Mouse (Mus musculus) neural tube, embryonic 12.5 days (tissue): ENCODE results near the gene Myh6. TPM values are rescaled to one million over a fixed set of nuclear protein-coding genes. Genes with fewer than 3 reads are reported as not detected.
"Not testable (repeated sequence)": the region's sequence is repeated elsewhere in the genome, so short reads cannot be mapped to it uniquely, and the experiment has no call there.

Experiments used
- ATAC-seq: fragments of 200-750 bp; cut with Nextera tagmentation; 2 replicates; pipeline ENCODE4 v1.8.0; 2017; ENCODE audit warnings: low read depth, mild to moderate bottlenecking, moderate TSS enrichment, moderate library complexity; ENCODE audit not compliant: low FRiP score
- H3K27ac ChIP-seq: fragments of 300-500 bp; sonication (generic); 2 replicates; pipeline ENCODE4 v1.5.1; 2016
- H3K27me3 ChIP-seq: fragments of 300-500 bp; sonication (generic); replicated peaks from 2 replicates; pipeline ENCODE4 v1.6.1; 2016; ENCODE audit warnings: mild to moderate bottlenecking
- H3K36me3 ChIP-seq: fragments of 300-500 bp; sonication (generic); 2 replicates; pipeline ENCODE4 v1.6.1; 2016; ENCODE audit warnings: mild to moderate bottlenecking
- H3K4me1 ChIP-seq: fragments of 300-500 bp; sonication (generic); 2 replicates; pipeline ENCODE4 v1.6.1; 2016
- H3K4me2 ChIP-seq: fragments of 300-500 bp; sonication (generic); replicated peaks from 2 replicates; pipeline ENCODE4 v1.6.1; 2016; ENCODE audit warnings: mild to moderate bottlenecking
- H3K4me3 ChIP-seq: fragments of 300-500 bp; sonication (generic); 2 replicates; pipeline ENCODE4 v1.5.1; 2016
- H3K9ac ChIP-seq: fragments of 300-500 bp; sonication (generic); 2 replicates; pipeline ENCODE4 v1.6.1; 2016; ENCODE audit warnings: mild to moderate bottlenecking
- H3K9me3 ChIP-seq: fragments of 300-500 bp; sonication (generic); 2 replicates; pipeline ENCODE4 v1.6.1; 2016; ENCODE audit warnings: mild to moderate bottlenecking
- WGBS: fragments of 180-500 bp; shearing (Covaris S2); methylation state at CpG from one replicate; pipeline ENCODE4 v1.1.7; 2016; 5-methylcytosine and 5-hydroxymethylcytosine counted together
- polyA plus RNA-seq: library from polyadenylated mRNA; unstranded; fragments of >200 nt; fragmentation: Nextera tagmentation; extraction: Ambion mirVana; gene quantifications from 2 replicates; pipeline ENCODE4 v1.2.1, GENCODE M21; 2016

Myh6 gene
- polyA plus RNA-seq, 1 experiment from 2014 or later, result 2.9 TPM

DNA sequence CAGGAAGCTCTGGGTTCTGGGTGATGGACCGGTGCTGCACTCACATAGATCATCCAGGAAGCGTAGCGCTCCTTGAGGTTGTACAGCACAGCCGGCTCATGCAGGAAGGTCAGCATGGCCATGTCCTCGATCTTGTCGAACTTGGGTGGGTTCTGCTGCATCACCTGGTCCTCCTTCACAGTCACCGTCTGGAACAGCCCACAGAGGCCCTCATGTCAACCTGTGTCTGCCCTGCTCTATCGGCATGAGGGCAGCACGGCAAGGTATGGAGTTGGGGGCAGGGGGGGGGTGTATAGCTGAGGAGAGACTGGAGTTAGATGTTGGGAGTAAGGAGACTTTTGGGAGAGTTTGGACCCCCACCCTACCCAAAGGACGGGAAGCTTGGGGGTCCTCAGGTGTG lies 25.5 kb upstream of the Myh6 start:
- WGBS, result 94% methylated on average over 10 of the region's 10 CpGs
- Histone ChIP-seq H3K9ac (no peak overlapping the region), H3K36me3 (no peaks in the 10 kb centered on the region), H3K9me3 (no peaks in the 10 kb centered on the region), H3K27ac (no peak overlapping the region), H3K27me3 (no peaks in the 10 kb centered on the region), H3K4me3 (no peak overlapping the region), H3K4me1 (peaks cover 11% of the 10 kb centered on the region; the same call in 1 of the 2 replicates), H3K4me2 (no peak overlapping the region)
- no peak for ATAC-seq

DNA sequence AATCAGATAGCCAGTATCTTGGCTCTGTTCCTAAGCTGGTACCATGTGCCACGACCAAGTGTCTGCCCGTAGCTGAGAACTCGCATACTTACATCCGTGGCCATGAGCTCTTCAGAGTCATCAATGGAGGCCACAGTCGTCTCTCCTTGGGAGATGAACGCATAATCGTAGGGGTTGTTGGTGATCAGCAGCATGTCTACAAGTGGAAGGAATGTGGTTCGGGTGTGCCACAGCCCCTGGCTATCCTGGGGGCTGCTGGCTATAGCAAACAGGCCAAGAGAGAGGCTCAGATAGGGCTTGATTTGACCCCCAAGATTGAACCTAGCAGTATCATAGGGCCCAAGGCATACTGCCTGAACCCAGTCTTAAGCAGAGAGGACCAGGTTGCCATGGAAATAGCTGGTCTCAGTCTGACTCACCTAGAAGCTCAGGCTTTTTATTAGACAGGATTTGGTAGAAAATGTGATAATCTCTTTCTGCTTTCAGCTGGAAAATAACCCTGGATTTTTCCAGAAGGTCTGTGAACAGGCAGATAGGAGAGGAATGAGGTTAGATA lies 23.2 kb upstream of the Myh6 start:
- Histone ChIP-seq H3K27ac (no peak overlapping the region), H3K36me3 (no peaks in the 10 kb centered on the region), H3K4me2 (no peak overlapping the region), H3K4me1 (peaks cover 6% of the 10 kb centered on the region; the same call in 1 of the 2 replicates), H3K9me3 (no peaks in the 10 kb centered on the region), H3K9ac (no peak overlapping the region), H3K27me3 (no peaks in the 10 kb centered on the region), H3K4me3 (no peak overlapping the region)
- 89% methylated on average over 8 of the region's 8 CpGs for WGBS
- ATAC-seq, result no peak

DNA sequence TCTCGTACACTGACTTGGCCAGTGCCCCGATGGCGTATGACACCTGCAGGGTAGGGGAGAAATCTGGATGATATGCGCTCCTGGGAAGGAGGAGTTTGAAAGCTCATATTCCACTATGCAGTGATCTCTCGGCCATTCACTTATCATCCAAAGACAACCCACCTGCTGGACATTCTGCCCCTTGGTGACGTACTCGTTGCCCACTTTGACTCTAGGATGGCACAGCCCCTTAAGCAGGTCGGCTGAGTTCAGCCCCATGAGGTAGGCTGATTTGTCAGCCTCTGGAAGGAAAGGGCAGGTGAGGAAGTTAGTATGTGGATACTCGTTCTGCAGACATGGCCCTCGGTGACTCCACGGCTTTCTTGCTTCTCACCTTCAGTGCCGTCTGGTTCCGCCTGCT lies 22.2 kb upstream of the Myh6 start:
- no peaks in the 10 kb centered on the region for H3K27me3 ChIP-seq
- no peak overlapping the region for H3K4me3 ChIP-seq
- H3K4me1 ChIP-seq, result no peaks in the 10 kb centered on the region
- no peak overlapping the region for H3K4me2 ChIP-seq
- no peak overlapping the region for H3K27ac ChIP-seq
- no peaks in the 10 kb centered on the region for H3K9me3 ChIP-seq
- no peaks in the 10 kb centered on the region for H3K36me3 ChIP-seq
- 92% methylated on average over 13 of the region's 13 CpGs for WGBS
- H3K9ac ChIP-seq, result no peak overlapping the region
- no peak for ATAC-seq

DNA sequence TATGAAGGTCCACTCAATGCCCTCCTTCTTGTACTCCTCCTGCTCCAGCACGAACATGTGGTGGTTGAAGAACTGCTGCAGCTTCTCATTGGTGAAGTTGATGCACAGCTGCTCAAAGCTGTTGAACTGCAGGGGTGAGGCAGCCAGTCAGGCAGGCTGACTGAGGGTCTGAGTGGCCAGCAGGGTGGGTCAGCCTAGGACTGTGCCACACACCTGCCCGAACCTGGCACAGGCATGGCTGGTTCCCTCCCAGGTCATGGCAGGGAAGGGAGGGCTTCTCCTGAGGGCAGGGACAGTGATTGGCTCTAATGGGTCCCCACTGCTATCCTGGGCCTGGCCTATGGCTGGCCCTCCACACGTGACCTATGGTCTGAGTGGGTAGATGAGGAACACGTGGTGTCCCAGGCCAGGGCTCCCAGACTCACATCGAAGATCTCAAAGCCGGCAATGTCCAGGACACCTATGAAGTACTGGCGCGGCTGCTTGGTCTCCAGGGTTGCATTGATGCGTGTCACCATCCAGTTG lies 21.7 kb upstream of the Myh6 start:
- not testable (repeated sequence) for H3K27me3 ChIP-seq, H3K4me1 ChIP-seq, ATAC-seq, H3K9me3 ChIP-seq, H3K36me3 ChIP-seq, H3K27ac ChIP-seq, H3K4me2 ChIP-seq, H3K9ac ChIP-seq, H3K4me3 ChIP-seq
- WGBS, result 88% methylated on average over 9 of the region's 9 CpGs

DNA sequence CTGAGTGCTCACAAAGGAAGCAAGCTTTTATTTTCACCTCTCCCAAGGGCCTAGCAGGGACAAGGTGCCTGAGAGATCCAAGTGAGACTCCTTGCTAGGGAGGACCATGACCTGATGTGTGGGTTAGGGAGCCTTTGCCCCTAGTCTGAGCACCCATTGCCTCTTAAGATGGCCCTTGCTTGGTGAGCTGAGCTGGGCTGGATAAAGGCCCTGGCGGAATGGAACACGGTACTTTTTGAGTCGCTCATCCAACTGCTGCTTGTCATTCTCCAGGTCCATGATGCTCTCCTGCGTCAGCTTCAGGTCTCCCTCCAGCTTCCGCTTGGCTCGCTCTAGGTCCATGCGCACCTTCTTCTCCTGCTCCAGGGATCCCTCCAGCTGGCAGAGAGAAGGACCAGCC lies 15.2 kb upstream of the Myh6 start:
- WGBS, result 95% methylated on average over 7 of the region's 7 CpGs
- H3K36me3 ChIP-seq, result no peaks in the 10 kb centered on the region
- H3K9me3 ChIP-seq, result no peaks in the 10 kb centered on the region
- H3K27me3 ChIP-seq, result no peaks in the 10 kb centered on the region
- H3K9ac ChIP-seq, result no peak overlapping the region
- H3K27ac ChIP-seq, result no peak overlapping the region
- H3K4me1 ChIP-seq, result no peaks in the 10 kb centered on the region
- no peak overlapping the region for H3K4me3 ChIP-seq
- H3K4me2 ChIP-seq, result no peak overlapping the region
- no peak for ATAC-seq

DNA sequence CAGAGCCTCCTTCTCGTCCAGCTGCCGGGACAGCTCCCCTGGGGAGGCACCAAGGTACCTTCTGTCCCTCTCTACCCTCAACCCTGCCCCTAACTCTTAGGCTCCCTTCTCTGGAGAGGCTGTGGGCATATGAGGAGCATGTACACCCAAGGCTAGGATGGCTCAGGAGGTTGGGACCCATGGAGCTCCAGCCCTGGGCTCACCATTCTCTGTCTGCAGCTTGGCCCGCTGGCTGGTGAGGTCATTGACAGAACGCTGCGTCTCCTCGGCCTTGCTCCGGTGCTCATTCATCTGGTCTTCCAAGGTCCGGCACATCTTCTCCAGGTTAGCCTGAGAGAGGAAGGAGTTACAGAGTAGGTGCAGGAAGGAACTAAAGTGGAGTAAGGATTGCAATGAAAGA lies 11.9 kb upstream of the Myh6 start:
- no peak for ATAC-seq
- WGBS, result 89% methylated on average over 8 of the region's 8 CpGs

DNA sequence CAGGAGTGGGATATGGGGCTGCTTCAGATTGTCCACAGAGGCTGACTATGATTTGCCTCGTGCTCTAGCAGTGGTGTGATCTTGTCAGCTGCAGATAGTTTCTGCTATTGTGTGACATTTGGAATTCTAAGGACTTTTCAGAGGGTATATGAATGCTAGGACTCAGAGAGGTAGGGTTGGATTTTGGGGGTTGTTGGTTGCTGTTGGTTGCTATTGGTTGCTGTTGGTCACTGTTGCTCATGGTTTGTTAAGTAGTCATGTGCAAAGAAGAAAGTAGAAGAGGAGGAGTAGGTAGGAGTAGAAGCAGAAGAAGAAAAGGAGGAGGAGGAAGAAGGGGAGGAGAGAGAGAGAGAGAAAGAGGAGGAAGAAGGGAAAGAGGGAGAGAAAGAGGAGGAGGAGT lies 9.9 kb upstream of the Myh6 start, which contains the start of gene Gm17428:
Gene Gm17428 (plus strand): TSS at position 301 of the 400 bp plus-strand sequence.
- H3K27me3 ChIP-seq, result no peaks in the 10 kb centered on the region
- H3K4me2 ChIP-seq, result no peak within 1 kb of the TSS
- peaks cover 9% of the 10 kb centered on the region; the same call in 1 of the 2 replicates for H3K4me1 ChIP-seq
- H3K27ac ChIP-seq, result no peak within 1 kb of the TSS
- H3K9me3 ChIP-seq, result no peaks in the 10 kb centered on the region
- H3K36me3 ChIP-seq, result no peaks in the 10 kb centered on the region
- no peak within 1 kb of the TSS for H3K9ac ChIP-seq
- 91% methylated on average over 1 of the region's 1 CpGs for WGBS
- no peak for ATAC-seq
- no peak within 1 kb of the TSS for H3K4me3 ChIP-seq

More for the DNA sequence above, 11.9 kb upstream of the Myh6 start:
- Histone ChIP-seq H3K27ac (no peak overlapping the region), H3K9me3 (no peaks in the 10 kb centered on the region), H3K4me1 (peaks cover 9% of the 10 kb centered on the region; the same call in 1 of the 2 replicates), H3K36me3 (no peaks in the 10 kb centered on the region), H3K4me2 (no peak overlapping the region), H3K4me3 (no peak overlapping the region), H3K9ac (no peak overlapping the region), H3K27me3 (no peaks in the 10 kb centered on the region)

DNA sequence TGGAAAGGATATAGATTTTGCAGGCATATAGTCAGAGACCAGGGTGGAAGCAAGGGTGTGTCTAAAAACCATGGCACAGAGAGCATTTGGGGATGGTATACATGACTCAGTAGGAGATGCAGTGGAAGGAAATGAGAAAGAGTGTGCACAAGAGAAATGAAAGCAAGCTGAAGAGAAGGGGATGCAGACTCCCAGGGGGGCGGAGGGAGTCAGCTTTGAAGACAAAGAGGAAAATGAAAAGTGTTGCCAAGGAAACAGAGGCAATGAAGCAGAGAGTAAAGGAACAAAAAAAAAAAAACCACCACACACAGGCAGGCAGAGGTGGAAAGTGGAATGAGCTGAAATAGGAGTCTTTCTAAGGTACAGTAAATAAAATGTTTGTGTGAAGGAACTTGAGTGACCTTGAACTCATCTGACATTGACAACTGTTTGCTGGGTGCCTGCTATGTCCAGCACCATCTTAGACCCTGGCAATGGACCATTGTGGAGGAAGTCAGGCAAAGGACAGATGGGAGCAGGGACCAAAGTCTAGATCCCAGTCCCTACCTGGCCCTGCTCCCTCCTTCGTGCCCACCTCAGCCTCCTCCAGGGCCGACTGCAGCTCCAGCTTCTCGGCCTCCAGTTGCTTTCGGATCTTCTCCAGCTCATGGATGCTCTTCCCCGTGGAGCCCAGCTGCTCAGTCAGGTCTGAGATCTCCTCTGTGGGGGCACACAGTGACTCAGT lies 7.5 kb upstream of the Myh6 start:
- no peaks in the 10 kb centered on the region for H3K9me3 ChIP-seq
- ATAC-seq, result no peak
- no peaks in the 10 kb centered on the region for H3K27me3 ChIP-seq
- peaks cover 9% of the 10 kb centered on the region; the same call in 1 of the 2 replicates for H3K4me1 ChIP-seq
- no peak overlapping the region for H3K4me2 ChIP-seq
- WGBS, result 72% methylated on average over 6 of the region's 6 CpGs
- H3K36me3 ChIP-seq, result no peaks in the 10 kb centered on the region
- no peak overlapping the region for H3K9ac ChIP-seq
- no peak overlapping the region for H3K27ac ChIP-seq
- H3K4me3 ChIP-seq, result no peak overlapping the region

DNA sequence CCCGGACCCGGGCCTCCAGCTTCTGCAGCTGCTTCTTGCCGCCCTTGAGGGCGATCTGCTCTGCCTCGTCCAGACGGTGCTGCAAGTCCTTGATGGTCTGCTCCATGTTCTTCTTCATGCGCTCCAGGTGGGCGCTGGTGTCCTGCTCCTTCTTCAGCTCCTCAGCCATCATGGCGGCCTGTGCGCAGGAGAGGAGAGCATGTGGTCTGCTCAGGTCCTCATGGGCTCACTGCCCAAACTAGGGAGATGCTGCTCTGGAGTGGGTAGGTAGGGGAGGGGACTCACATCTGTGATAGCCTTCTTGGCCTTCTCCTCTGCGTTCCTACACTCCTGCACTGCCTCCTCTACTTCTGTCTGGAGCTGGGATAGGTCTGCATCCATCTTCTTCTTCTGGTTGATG lies 6.1 kb upstream of the Myh6 start:
- H3K4me3 ChIP-seq, H3K9me3 ChIP-seq, H3K27ac ChIP-seq, ATAC-seq, H3K4me1 ChIP-seq, H3K36me3 ChIP-seq, H3K27me3 ChIP-seq, H3K4me2 ChIP-seq, H3K9ac ChIP-seq: not testable (repeated sequence)
- 92% methylated on average over 11 of the region's 11 CpGs for whole genome bisulfite sequencing

DNA sequence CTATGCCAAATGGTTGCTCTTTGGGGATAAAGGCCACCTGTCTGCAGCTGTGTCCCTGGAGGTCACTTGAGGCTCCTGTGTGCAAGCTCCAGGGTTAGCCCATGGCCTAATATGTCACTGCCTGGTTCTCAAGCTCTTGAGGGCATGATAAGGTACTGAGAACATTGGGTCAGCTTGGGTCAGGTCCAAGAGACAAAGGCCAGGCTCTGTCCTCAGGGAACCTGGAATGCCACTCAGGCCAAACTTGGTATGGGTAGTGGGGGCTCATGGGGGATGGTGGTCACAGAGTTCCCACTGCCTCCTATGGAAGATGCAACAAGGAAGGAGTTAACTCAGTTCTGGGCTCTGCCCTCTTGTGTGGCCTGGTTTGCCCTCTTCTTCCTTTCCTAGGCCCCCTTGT lies 1.6 kb upstream of the Myh6 start:
- no peak overlapping the region for H3K9ac ChIP-seq

DNA sequence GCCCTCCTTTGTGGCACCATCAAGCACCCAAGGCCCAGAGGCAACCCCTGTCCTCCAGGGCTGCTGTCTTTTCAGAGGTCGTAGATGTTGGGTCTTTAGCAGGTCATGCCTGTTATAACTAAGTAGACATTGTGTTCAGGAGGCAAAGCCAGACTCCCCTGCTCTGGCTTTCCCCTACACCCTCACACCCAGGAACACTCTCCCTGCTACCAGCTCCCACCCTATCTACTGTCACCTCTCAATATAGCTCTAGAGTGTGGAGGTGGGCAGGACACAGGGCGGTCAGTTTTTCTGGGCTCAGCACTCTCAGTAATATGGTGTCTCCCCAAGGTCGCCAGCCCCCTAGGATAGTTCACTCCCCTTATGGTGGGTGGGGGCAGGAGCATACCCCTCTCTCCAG lies 1.1 kb upstream of the Myh6 start:
- H3K27ac ChIP-seq, result no peak overlapping the region
- no peaks in the 10 kb centered on the region for H3K36me3 ChIP-seq
- 82% methylated on average over 3 of the region's 3 CpGs for WGBS
- no peak for ATAC-seq
- no peak overlapping the region for H3K4me2 ChIP-seq
- H3K9ac ChIP-seq, result no peak overlapping the region
- H3K4me3 ChIP-seq, result no peak overlapping the region
- H3K9me3 ChIP-seq, result no peaks in the 10 kb centered on the region
- no peaks in the 10 kb centered on the region for H3K27me3 ChIP-seq
- H3K4me1 ChIP-seq, result no peaks in the 10 kb centered on the region

More for the DNA sequence above, 1.6 kb upstream of the Myh6 start:
- H3K4me1 ChIP-seq, result no peaks in the 10 kb centered on the region
- no peak overlapping the region for H3K4me3 ChIP-seq
- H3K27me3 ChIP-seq, result no peaks in the 10 kb centered on the region
- no peaks in the 10 kb centered on the region for H3K36me3 ChIP-seq
- H3K4me2 ChIP-seq, result no peak overlapping the region
- ATAC-seq, result no peak
- H3K9me3 ChIP-seq, result no peaks in the 10 kb centered on the region
- no peak overlapping the region for H3K27ac ChIP-seq

DNA sequence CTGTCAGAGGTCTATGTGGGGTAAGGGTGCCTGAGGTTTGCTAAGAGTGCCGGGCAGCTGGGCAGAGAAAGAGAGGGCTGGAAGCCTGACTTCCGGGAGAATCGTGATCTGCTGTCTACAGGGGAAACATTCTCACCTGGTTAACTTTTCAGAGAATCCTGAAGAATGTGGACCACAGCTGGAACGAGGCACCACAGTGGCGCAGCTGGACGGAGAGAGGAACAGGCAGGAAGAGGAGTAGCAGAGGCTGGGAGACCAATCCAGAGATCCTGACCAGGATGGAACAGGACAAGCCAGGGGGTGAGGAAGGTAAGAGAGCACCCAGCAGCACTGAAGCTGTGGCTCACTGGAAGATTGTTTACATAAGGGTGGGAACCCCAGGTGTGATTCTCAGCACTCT lies 1.1 kb downstream of the Myh6 start:
- Histone ChIP-seq H3K27me3 (no peaks in the 10 kb centered on the region), H3K27ac (no peak overlapping the region), H3K9me3 (no peaks in the 10 kb centered on the region), H3K9ac (no peak overlapping the region), H3K4me3 (no peak overlapping the region), H3K36me3 (no peaks in the 10 kb centered on the region), H3K4me2 (no peak overlapping the region), H3K4me1 (no peaks in the 10 kb centered on the region)
- ATAC-seq, result no peak
- 76% methylated on average over 6 of the region's 6 CpGs for WGBS

DNA sequence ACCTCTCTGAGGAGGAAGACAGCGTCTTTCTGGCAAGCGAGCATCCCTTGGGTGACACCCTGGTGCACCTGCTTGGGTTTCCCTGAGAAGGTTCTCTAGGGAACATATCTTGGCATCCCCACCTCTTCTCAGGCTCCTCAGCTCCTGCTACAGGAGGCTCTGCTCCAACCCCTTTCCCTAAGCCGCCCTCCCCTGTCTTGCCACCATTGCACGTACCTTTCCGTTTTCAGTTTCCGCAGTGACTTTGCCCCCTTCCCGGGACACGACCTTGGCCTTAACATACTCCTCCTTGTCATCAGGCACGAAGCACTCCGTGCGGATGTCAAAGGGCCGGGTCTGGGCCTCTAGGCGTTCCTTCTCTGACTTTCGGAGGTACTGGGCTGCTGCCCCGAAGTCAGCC lies 1.7 kb downstream of the Myh6 start:
- Histone ChIP-seq H3K36me3 (no peaks in the 10 kb centered on the region), H3K9me3 (no peaks in the 10 kb centered on the region), H3K4me1 (no peaks in the 10 kb centered on the region), H3K27me3 (no peaks in the 10 kb centered on the region), H3K4me3 (no peak overlapping the region), H3K27ac (no peak overlapping the region), H3K4me2 (no peak overlapping the region), H3K9ac (no peak overlapping the region)
- no peak for ATAC-seq
- WGBS, result 84% methylated on average over 15 of the region's 15 CpGs
